Mouse (Mus musculus) MEL (cell line): ENCODE data around the gene Nr2f2. TPM values are rescaled to one million over a fixed set of nuclear protein-coding genes. Genes with fewer than 3 reads are reported as not detected.

ENCODE experiments used
- DNase-seq: peaks from one replicate; pipeline ENCODE4 v3.0.0; 2011; ENCODE audit warnings: low read depth, low spot score
- H3K27ac ChIP-seq: 2 replicates; pipeline ENCODE4 v1.5.1; 2012; ENCODE audit warnings: low read depth, mild to moderate bottlenecking, control low read depth, low read length, moderate library complexity; ENCODE audit not compliant: control insufficient read depth
- H3K27me3 ChIP-seq, 2 experiments: fragments of 150-350 bp in 1 of 2; sonication (generic) in 1 of 2; 2 replicates each; pipeline ENCODE4 v1.6.1; 2012; ENCODE audit warnings: low read length in 2 of 2, mild to moderate bottlenecking in 2 of 2, improper control_type of control experiment in 1 of 2, moderate library complexity in 1 of 2; ENCODE audit not compliant: insufficient read depth in 2 of 2, control insufficient read depth in 1 of 2
- H3K36me3 ChIP-seq, 2 experiments: 2 replicates each; pipeline ENCODE4 v1.6.1; 2012 to 2014; ENCODE audit warnings: low read length in 2 of 2, improper control_type of control experiment in 1 of 2, inconsistent platforms in 1 of 2, mild to moderate bottlenecking in 1 of 2; ENCODE audit not compliant: insufficient read depth in 2 of 2, control insufficient read depth in 1 of 2
- H3K4me1 ChIP-seq, 2 experiments: fragments of 150-350 bp in 1 of 2; sonication (generic) in 1 of 2; 2 replicates each; pipeline ENCODE4 v1.6.1; 2012; ENCODE audit warnings: low read length in 2 of 2, improper control_type of control experiment in 1 of 2, mild to moderate bottlenecking in 1 of 2; ENCODE audit not compliant: insufficient read depth in 2 of 2, control insufficient read depth in 1 of 2
- H3K4me3 ChIP-seq, 2 experiments: fragments of 150-350 bp in 1 of 2; sonication (generic) in 1 of 2; 2 replicates each; pipeline ENCODE4 v1.5.1; 2012; ENCODE audit warnings: low read depth in 2 of 2, low read length in 2 of 2, mild to moderate bottlenecking in 2 of 2, moderate library complexity in 2 of 2, control low read depth in 1 of 2, improper control_type of control experiment in 1 of 2; ENCODE audit not compliant: control insufficient read depth in 1 of 2, insufficient read depth in 1 of 2
- H3K79me2 ChIP-seq: 2 replicates; pipeline ENCODE4 v1.6.1; 2012; ENCODE audit warnings: mild to moderate bottlenecking, low read length, moderate library complexity; ENCODE audit not compliant: control insufficient read depth, poor library complexity, insufficient read depth
- H3K9ac ChIP-seq: 2 replicates; pipeline ENCODE4 v1.6.1; 2012; ENCODE audit warnings: low read depth, mild to moderate bottlenecking, control low read depth, low read length, moderate library complexity; ENCODE audit not compliant: control insufficient read depth, poor library complexity, severe bottlenecking
- H3K9me3 ChIP-seq: fragments of 150-350 bp; sonication (generic); replicated peaks from 2 replicates; pipeline ENCODE4 v1.6.1; 2012; ENCODE audit warnings: mild to moderate bottlenecking, low read length, improper control_type of control experiment, moderate library complexity; ENCODE audit not compliant: insufficient read depth
- BHLHE40 ChIP-seq: IDR thresholded peaks from 2 replicates; pipeline ENCODE4 v1.6.1; 2012; ENCODE audit warnings: low read depth, mild to moderate bottlenecking, inconsistent platforms, low read length, improper control_type of control experiment, borderline replicate concordance
- CHD2 ChIP-seq: IDR thresholded peaks from 2 replicates; pipeline ENCODE4 v1.6.1; 2011; ENCODE audit warnings: low read length, improper control_type of control experiment
- CTCF ChIP-seq, 3 experiments: IDR thresholded peaks in 2 of 3; conservative IDR thresholded peaks in 1 of 3; 2 replicates each; pipeline ENCODE4 v1.5.1; 2011 to 2012; ENCODE audit warnings: low read length in 3 of 3, low read depth in 2 of 3, mild to moderate bottlenecking in 2 of 3, improper control_type of control experiment in 1 of 3, inconsistent platforms in 1 of 3, mixed read lengths in 1 of 3, moderate library complexity in 1 of 3; ENCODE audit not compliant: control insufficient read depth in 1 of 3, insufficient read depth in 1 of 3, poor library complexity in 1 of 3, severe bottlenecking in 1 of 3
- E2F4 ChIP-seq: IDR thresholded peaks from 2 replicates; pipeline ENCODE4 v1.6.1; 2011; ENCODE audit warnings: low read depth, low read length, improper control_type of control experiment, borderline replicate concordance
- ELF1 ChIP-seq: IDR thresholded peaks from 2 replicates; pipeline ENCODE4 v1.6.1; 2014; ENCODE audit warnings: low read depth, mild to moderate bottlenecking, inconsistent platforms, low read length, improper control_type of control experiment, moderate library complexity
- ETS1 ChIP-seq: IDR thresholded peaks from 2 replicates; pipeline ENCODE4 v1.6.1; 2012; ENCODE audit warnings: low read depth, mild to moderate bottlenecking, inconsistent platforms, low read length, improper control_type of control experiment, moderate library complexity
- GABPA ChIP-seq: IDR thresholded peaks from 2 replicates; pipeline ENCODE4 v1.6.1; 2012; ENCODE audit warnings: low read depth, mild to moderate bottlenecking, inconsistent platforms, low read length, improper control_type of control experiment, moderate library complexity
- GATA1 ChIP-seq: IDR thresholded peaks from 2 replicates; pipeline ENCODE4 v1.6.1; 2011; ENCODE audit warnings: low read depth, low read length, improper control_type of control experiment
- HCFC1 ChIP-seq: IDR thresholded peaks from 2 replicates; pipeline ENCODE4 v1.6.1; 2012; ENCODE audit warnings: low read depth, mild to moderate bottlenecking, inconsistent platforms, low read length, improper control_type of control experiment, moderate library complexity
- JUND ChIP-seq: IDR thresholded peaks from 2 replicates; pipeline ENCODE4 v1.6.1; 2011; ENCODE audit warnings: low read depth, mild to moderate bottlenecking, improper control_type of control experiment, low read length
- KAT2A ChIP-seq: conservative IDR thresholded peaks from 2 replicates; pipeline ENCODE4 v1.6.1; 2012; ENCODE audit warnings: low read depth, low read length, improper control_type of control experiment, inconsistent platforms
- MAZ ChIP-seq: IDR thresholded peaks from 2 replicates; pipeline ENCODE4 v1.6.1; 2012; ENCODE audit warnings: low read depth, mild to moderate bottlenecking, inconsistent platforms, low read length, improper control_type of control experiment
- MEF2A ChIP-seq: IDR thresholded peaks from 2 replicates; pipeline ENCODE4 v1.6.1; 2014; ENCODE audit warnings: low read depth, mild to moderate bottlenecking, inconsistent platforms, low read length, improper control_type of control experiment; ENCODE audit not compliant: poor library complexity, insufficient replicate concordance, severe bottlenecking; ENCODE audit errors: extremely low read depth
- MXI1 ChIP-seq: IDR thresholded peaks from 2 replicates; pipeline ENCODE4 v1.6.1; 2011; ENCODE audit warnings: mild to moderate bottlenecking, low read depth, low read length, improper control_type of control experiment
- NRF1 ChIP-seq: IDR thresholded peaks from 2 replicates; pipeline ENCODE4 v1.6.1; 2014; ENCODE audit warnings: low read depth, mild to moderate bottlenecking, inconsistent platforms, low read length, improper control_type of control experiment, moderate library complexity; ENCODE audit not compliant: poor library complexity, insufficient read depth, severe bottlenecking
- POLR2AphosphoS2 ChIP-seq: IDR thresholded peaks from 2 replicates; pipeline ENCODE4 v1.6.1; 2011; ENCODE audit warnings: low read length, improper control_type of control experiment
- RAD21 ChIP-seq: IDR thresholded peaks from 2 replicates; pipeline ENCODE4 v1.6.1; 2011; ENCODE audit warnings: mild to moderate bottlenecking, low read depth, low read length, improper control_type of control experiment
- SIN3A ChIP-seq: IDR thresholded peaks from 2 replicates; pipeline ENCODE4 v1.6.1; 2012; ENCODE audit warnings: low read length, improper control_type of control experiment, inconsistent platforms
- SMC3 ChIP-seq: IDR thresholded peaks from 2 replicates; pipeline ENCODE4 v1.6.1; 2011; ENCODE audit warnings: low read depth, low read length, improper control_type of control experiment
- TAL1 ChIP-seq: IDR thresholded peaks from 2 replicates; pipeline ENCODE4 v1.6.1; 2012; ENCODE audit warnings: mild to moderate bottlenecking, inconsistent platforms, low read length, moderate library complexity, mixed read lengths
- TBP ChIP-seq: IDR thresholded peaks from 2 replicates; pipeline ENCODE4 v1.8.0; 2011; ENCODE audit warnings: low read depth, low read length, improper control_type of control experiment
- TCF12 ChIP-seq: IDR thresholded peaks from 2 replicates; pipeline ENCODE4 v1.6.1; 2014; ENCODE audit warnings: low read depth, mild to moderate bottlenecking, inconsistent platforms, low read length, improper control_type of control experiment, moderate library complexity
- UBTF ChIP-seq: IDR thresholded peaks from 2 replicates; pipeline ENCODE4 v1.6.1; 2012; ENCODE audit warnings: low read depth, mild to moderate bottlenecking, inconsistent platforms, low read length, improper control_type of control experiment, moderate library complexity, borderline replicate concordance; ENCODE audit not compliant: insufficient read depth
- USF1 ChIP-seq: IDR thresholded peaks from 2 replicates; pipeline ENCODE4 v1.6.1; 2014; ENCODE audit warnings: low read depth, mild to moderate bottlenecking, inconsistent platforms, low read length, improper control_type of control experiment, moderate library complexity
- USF2 ChIP-seq, 2 experiments: IDR thresholded peaks; 2 replicates each; pipeline ENCODE4 v1.6.1; 2011 to 2012; ENCODE audit warnings: improper control_type of control experiment in 2 of 2, low read length in 2 of 2, borderline replicate concordance in 1 of 2, inconsistent platforms in 1 of 2, low read depth in 1 of 2, mild to moderate bottlenecking in 1 of 2; ENCODE audit not compliant: insufficient read depth in 1 of 2
- ZKSCAN1 ChIP-seq: IDR thresholded peaks from 2 replicates; pipeline ENCODE4 v1.6.1; 2012; ENCODE audit warnings: low read depth, mild to moderate bottlenecking, inconsistent platforms, low read length, improper control_type of control experiment, moderate library complexity
- ZNF384 ChIP-seq: IDR thresholded peaks from 2 replicates; pipeline ENCODE4 v1.6.1; 2012; ENCODE audit warnings: low read depth, mild to moderate bottlenecking, inconsistent platforms, low read length, improper control_type of control experiment
- polyA plus RNA-seq, 2 experiments: library from polyadenylated mRNA; stranded (reverse) in 1 of 2; unstranded in 1 of 2; fragments of >175 nt in 1 of 2; fragments of >200 nt in 1 of 2; gene quantifications; 2 replicates each; pipeline versions ENCODE4 v1.2.1 to v1.2.4; 2012; ENCODE audit warnings: low replicate concordance in 2 of 2, low read depth in 1 of 2; ENCODE audit not compliant: insufficient read length in 2 of 2, insufficient read depth in 1 of 2, missing spikeins in 1 of 2
- total RNA-seq: library from RNA; depleted of rRNA; stranded (reverse); fragments of 300-350 nt; gene quantifications from 2 replicates; pipeline ENCODE4 v1.2.3, GENCODE M21; 2012

Nr2f2 gene
- total and polyA plus RNA-seq, 3 experiments: not detected

DNA sequence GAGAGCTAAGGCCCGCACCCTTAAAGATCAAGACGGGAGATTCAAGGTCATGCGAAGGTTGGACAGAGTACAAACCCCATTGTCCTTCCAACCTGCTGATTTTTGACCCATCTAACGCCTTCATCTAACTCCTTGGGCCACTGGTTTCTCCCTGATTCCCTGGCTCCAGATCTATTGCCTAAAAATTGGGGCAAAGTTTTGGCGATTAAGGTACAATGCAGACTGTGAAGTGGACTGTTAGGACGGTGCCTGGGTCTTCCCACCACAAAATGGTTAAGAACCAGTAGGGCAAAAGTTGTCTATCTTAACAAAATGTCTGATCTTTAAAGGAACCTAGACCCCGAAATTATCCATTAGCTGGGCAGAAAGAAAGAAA, 28.3 kb downstream of the Nr2f2 start:
- Histone ChIP-seq H3K4me1 (no peaks in the 10 kb centered on the region), H3K27me3 (no peaks in the 10 kb centered on the region), H3K36me3 (no peaks in the 10 kb centered on the region), H3K9ac (no peak overlapping the region), H3K79me2 (no peaks in the 10 kb centered on the region), H3K4me3 (no peak overlapping the region), H3K9me3 (no peaks in the 10 kb centered on the region), H3K27ac (no peak overlapping the region)
- no peak for DNase-seq
- no peak for TF ChIP-seq TAL1
- TF ChIP-seq SMC3: no peak
- no peak for TF ChIP-seq TBP
- no peak for TF ChIP-seq POLR2AphosphoS2
- no peak for TF ChIP-seq ZNF384
- no peak for TF ChIP-seq JUND
- TF ChIP-seq TCF12: no peak
- TF ChIP-seq USF1: no peak
- no peak for TF ChIP-seq ZKSCAN1
- no peak for TF ChIP-seq UBTF
- no peak for TF ChIP-seq CTCF (IDR thresholded peaks at IDR 0.05 in 2 of 3, conservative IDR thresholded peaks at IDR 0.05 in 1 of 3; ENCODE audit: control insufficient read depth in 1 of 3, insufficient read depth in 1 of 3, low read depth in 2 of 3, low read length in 3 of 3, poor library complexity in 1 of 3, severe bottlenecking in 1 of 3)
- TF ChIP-seq MAZ: no peak
- no peak for TF ChIP-seq KAT2A
- TF ChIP-seq MXI1: no peak
- no peak for TF ChIP-seq MEF2A
- no peak for TF ChIP-seq NRF1

DNA sequence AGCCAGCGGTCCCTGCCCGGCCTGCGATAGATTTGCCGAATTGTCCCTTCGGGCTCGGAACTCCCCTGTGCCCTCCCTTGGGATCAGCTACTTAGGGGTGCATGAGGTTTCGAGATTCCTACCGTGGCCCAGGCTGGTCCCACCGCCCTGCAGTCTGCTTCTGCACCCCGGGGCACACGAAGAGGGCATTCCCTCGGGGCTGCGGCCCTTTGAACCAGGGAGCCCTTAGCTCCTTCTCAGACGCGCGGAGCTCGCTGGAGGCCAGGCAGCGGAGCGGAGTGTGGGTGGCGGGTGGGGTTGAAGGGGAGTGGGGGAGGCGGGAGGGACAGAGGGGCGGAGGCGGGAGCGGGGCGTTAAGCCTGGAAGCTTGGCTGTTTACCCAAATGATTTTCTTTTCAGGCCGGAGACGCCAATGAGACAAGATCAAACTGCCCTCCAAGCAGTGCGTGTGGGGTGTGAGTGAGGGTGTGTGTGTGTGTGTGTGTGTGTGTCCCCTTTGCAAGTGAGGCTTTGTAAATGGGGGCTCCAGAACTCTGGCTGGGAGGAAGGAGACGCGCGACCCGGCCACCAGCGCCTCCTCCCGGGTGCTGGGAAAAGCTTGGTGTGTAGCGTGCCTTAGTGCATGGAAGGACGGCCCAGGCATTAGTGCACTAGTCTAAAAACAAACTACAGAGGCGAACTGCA, 28.8 kb downstream of the Nr2f2 start:
- TF ChIP-seq SIN3A (no peak), HCFC1 (no peak), GABPA (no peak), SMC3 (no peak), NRF1 (no peak), ZKSCAN1 (no peak), E2F4 (no peak), USF2 (IDR thresholded peaks at IDR 0.05; ENCODE audit: borderline replicate concordance in 1 of 2, insufficient read depth in 1 of 2, low read depth in 1 of 2, low read length in 2 of 2) (no peak), ETS1 (no peak), MAZ (no peak), CHD2 (no peak), BHLHE40 (no peak), RAD21 (no peak), KAT2A (no peak), TCF12 (no peak), GATA1 (no peak), ELF1 (no peak)
- Histone ChIP-seq H3K9ac (no peak overlapping the region), H3K4me3 (no peak overlapping the region), H3K9me3 (no peaks in the 10 kb centered on the region), H3K27ac (no peak overlapping the region), H3K27me3 (no peaks in the 10 kb centered on the region), H3K79me2 (no peaks in the 10 kb centered on the region), H3K36me3 (no peaks in the 10 kb centered on the region), H3K4me1 (no peaks in the 10 kb centered on the region)
- DNase-seq: no peak
